ENCODE assay signal across 10 mouse cellular contexts in genomic region chr17:28931436-28932211, GRCm38 (mm10). TPM values are rescaled to one million over a fixed set of nuclear protein-coding genes. Genes with fewer than 3 reads are reported as not detected.
DNase-seq lines count a peak whose midpoint lies in the region; ATAC-seq and TF ChIP-seq lines count a peak whose summit lies in the region.
"Had no signal": no experiment of that assay in that cellular context is flagged by ENCODE, and none has a peak within 500 bp of the region (broad histone marks: within the 10 kb centered on the region; RNA-seq: fewer than 3 reads in every experiment).

No protein-coding gene starts in this region.

- H3K27me3 ChIP-seq in heart, embryonic 15.5 days: no peaks in the 10 kb centered on the region
- H3K27me3 ChIP-seq in midbrain, embryonic 11.5 days (ENCODE audit: control insufficient read depth, insufficient read depth, low read length): no peaks in the 10 kb centered on the region
- no peaks in the 10 kb centered on the region for H3K27me3 ChIP-seq in midbrain, embryonic 13.5 days
- H3K27me3 ChIP-seq in intestine, embryonic 14.5 days (replicated peaks; ENCODE audit: control insufficient read depth, insufficient read depth, low read length): no peaks in the 10 kb centered on the region
- no peaks in the 10 kb centered on the region for H3K27me3 ChIP-seq in stomach, postnatal 0 days (ENCODE audit: control insufficient read depth, insufficient read depth, low read length)

- H3K4me2 ChIP-seq in heart, embryonic 15.5 days: no peak overlapping the region
- H3K4me2 ChIP-seq in midbrain, embryonic 11.5 days: no peak overlapping the region
- no peak overlapping the region for H3K4me2 ChIP-seq in midbrain, embryonic 13.5 days (replicated peaks)
- no peak overlapping the region for H3K4me2 ChIP-seq in intestine, embryonic 14.5 days (ENCODE audit: low read length)
- H3K4me2 ChIP-seq in stomach, postnatal 0 days (replicated peaks; ENCODE audit: low read depth): no peak overlapping the region

- intact Hi-C loops in heart, postnatal 14 days (cut with DNase I): no loop called here

- TF ChIP-seq CTCF in stomach, postnatal 0 days (IDR thresholded peaks at IDR 0.05; ENCODE audit: low read depth): no peak

- no peak for DNase-seq in heart, postnatal 14 days
- DNase-seq in midbrain, embryonic 11.5 days (ENCODE audit: low spot score, missing footprints): peak; percentile 78
- DNase-seq in intestine, embryonic 14.5 days (ENCODE audit: low spot score): no peak
- no peak for DNase-seq in stomach, postnatal 0 days (ENCODE audit: low spot score)
- no peak for DNase-seq in urinary bladder, adult 18-20 months (ENCODE audit: low spot score in 2 of 2)
- DNase-seq in left cerebral cortex, adult 18-20 months (ENCODE audit: low spot score in 2 of 2): no peak

- H3K4me1 ChIP-seq in heart, embryonic 15.5 days (replicated peaks): peaks cover 19% of the 10 kb centered on the region
- 0 out of 2 replicates have a peak, but pooled peaks cover 3% of the 10 kb centered on the region for H3K4me1 ChIP-seq in midbrain, embryonic 11.5 days (ENCODE audit: control insufficient read depth, insufficient read depth, low read length)
- peaks cover 9% of the 10 kb centered on the region for H3K4me1 ChIP-seq in midbrain, embryonic 13.5 days (replicated peaks)
- peaks cover 15% of the 10 kb centered on the region; the same call in 1 of the 2 replicates for H3K4me1 ChIP-seq in intestine, embryonic 14.5 days (replicated peaks; ENCODE audit: control insufficient read depth, insufficient read depth, low read length)
- H3K4me1 ChIP-seq in stomach, postnatal 0 days (replicated peaks; ENCODE audit: control insufficient read depth, insufficient read depth): peaks cover 6% of the 10 kb centered on the region; the same call in 1 of the 2 replicates

- TF ChIP-seq EP300 in stomach, postnatal 0 days (optimal IDR thresholded peaks at IDR 0.05): no peak

- H3K27ac ChIP-seq in heart, embryonic 15.5 days: peak overlapping the region; percentile 90
- no peak overlapping the region for H3K27ac ChIP-seq in midbrain, embryonic 11.5 days (ENCODE audit: low read depth, low read length)
- H3K27ac ChIP-seq in midbrain, embryonic 13.5 days: no peak overlapping the region
- H3K27ac ChIP-seq in intestine, embryonic 14.5 days (ENCODE audit: low read depth): peak overlapping the region; percentile 90
- H3K27ac ChIP-seq in stomach, postnatal 0 days (replicated peaks): peak overlapping the region; percentile 88

- ATAC-seq in heart, embryonic 15.5 days (replicated peaks; ENCODE audit: insufficient number of reproducible peaks, insufficient read depth, low FRiP score, low read depth): no peak
- no peak for ATAC-seq in midbrain, embryonic 11.5 days (ENCODE audit: low FRiP score)
- no peak for ATAC-seq in midbrain, embryonic 13.5 days
- ATAC-seq in intestine, embryonic 14.5 days (replicated peaks; ENCODE audit: low FRiP score, low TSS enrichment, low read depth): no peak
- ATAC-seq in stomach, postnatal 0 days (ENCODE audit: low FRiP score, low TSS enrichment): peak; percentile 40

- no peaks in the 10 kb centered on the region for H3K36me3 ChIP-seq in heart, embryonic 15.5 days
- no peaks in the 10 kb centered on the region for H3K36me3 ChIP-seq in midbrain, embryonic 11.5 days (ENCODE audit: control insufficient read depth, insufficient read depth, low read length)
- H3K36me3 ChIP-seq in midbrain, embryonic 13.5 days: no peaks in the 10 kb centered on the region
- H3K36me3 ChIP-seq in intestine, embryonic 14.5 days (ENCODE audit: control insufficient read depth, insufficient read depth, low read length): no peaks in the 10 kb centered on the region
- no peaks in the 10 kb centered on the region for H3K36me3 ChIP-seq in stomach, postnatal 0 days (ENCODE audit: control insufficient read depth, insufficient read depth, low read length)

- H3K9ac ChIP-seq in heart, embryonic 15.5 days: no peak overlapping the region
- H3K9ac ChIP-seq in midbrain, embryonic 11.5 days (ENCODE audit: low read length): no peak overlapping the region
- H3K9ac ChIP-seq in midbrain, embryonic 13.5 days (replicated peaks): no peak overlapping the region
- no peak overlapping the region for H3K9ac ChIP-seq in intestine, embryonic 14.5 days (ENCODE audit: low read length)
- no peak overlapping the region for H3K9ac ChIP-seq in stomach, postnatal 0 days (ENCODE audit: low read length)
- H3K9ac ChIP-seq: hindbrain, embryonic 14.5 days had no signal

- H3K4me3 ChIP-seq in heart, embryonic 15.5 days: no peak overlapping the region
- no peak overlapping the region for H3K4me3 ChIP-seq in midbrain, embryonic 11.5 days (ENCODE audit: low read depth, low read length)
- H3K4me3 ChIP-seq in midbrain, embryonic 13.5 days (replicated peaks): no peak overlapping the region
- H3K4me3 ChIP-seq in intestine, embryonic 14.5 days (ENCODE audit: low read depth, low read length): no peak overlapping the region
- H3K4me3 ChIP-seq in stomach, postnatal 0 days (ENCODE audit: low read depth, low read length): no peak overlapping the region

- 85% methylated on average over 18 of the region's 18 CpGs for WGBS in heart, embryonic 15.5 days
- WGBS in midbrain, embryonic 11.5 days: 90% methylated on average over 18 of the region's 18 CpGs
- 91% methylated on average over 18 of the region's 18 CpGs for WGBS in midbrain, embryonic 13.5 days
- 87% methylated on average over 18 of the region's 18 CpGs for WGBS in intestine, embryonic 14.5 days
- 76% methylated on average over 18 of the region's 18 CpGs for WGBS in stomach, postnatal 0 days

- no peaks in the 10 kb centered on the region for H3K9me3 ChIP-seq in heart, embryonic 15.5 days (replicated peaks)
- no peaks in the 10 kb centered on the region for H3K9me3 ChIP-seq in midbrain, embryonic 11.5 days (ENCODE audit: control insufficient read depth, low read length)
- H3K9me3 ChIP-seq in midbrain, embryonic 13.5 days: no peaks in the 10 kb centered on the region
- no peaks in the 10 kb centered on the region for H3K9me3 ChIP-seq in intestine, embryonic 14.5 days (ENCODE audit: control insufficient read depth, low read length)
- H3K9me3 ChIP-seq in stomach, postnatal 0 days (ENCODE audit: control insufficient read depth, low read length): no peaks in the 10 kb centered on the region

RNA-seq across cellular contexts. Expression of gene Pxt1, which starts 12.0 kb away (rescaled TPM):
- 0.18 TPM in 1 of 2 replicates, not detected in the other for polyA plus RNA-seq in heart, embryonic 15.5 days (2015; fragmentation: Nextera tagmentation; extraction: Ambion mirVana)
- under 1 TPM; 0.36 to 0.44 TPM for total RNA-seq in heart, postnatal 14 days (2021)
- not detected in 2 replicates for polyA plus RNA-seq in midbrain, embryonic 11.5 days (2014; fragmentation: Nextera tagmentation; extraction: Ambion mirVana)
- polyA plus RNA-seq in midbrain, embryonic 13.5 days (2015; fragmentation: Nextera tagmentation; extraction: Ambion mirVana): not detected in 2 replicates
- polyA plus RNA-seq in intestine, embryonic 14.5 days (2014; fragmentation: Nextera tagmentation; extraction: Ambion mirVana): not detected in 2 replicates
- 0.18 TPM in 1 of 2 replicates, not detected in the other for polyA plus RNA-seq in stomach, postnatal 0 days (2015; fragmentation: Nextera tagmentation; extraction: Ambion mirVana)
- not detected for total RNA-seq in left cerebral cortex, adult 18-20 months (2021)
- polyA plus RNA-seq: hindbrain, embryonic 14.5 days; limb, embryonic 11.5 days had no signal

RNA-seq across cellular contexts. Expression of gene 4930539E08Rik, which starts 16.5 kb away (rescaled TPM):
- polyA plus RNA-seq in heart, embryonic 15.5 days (2015; fragmentation: Nextera tagmentation; extraction: Ambion mirVana): 0.04 and 0.30 TPM in 2 replicates
- under 1 TPM; 0.07 TPM for total RNA-seq in heart, postnatal 14 days (2021)
- polyA plus RNA-seq in midbrain, embryonic 11.5 days (2014; fragmentation: Nextera tagmentation; extraction: Ambion mirVana): 0.10 TPM in 1 of 2 replicates, not detected in the other
- polyA plus RNA-seq in midbrain, embryonic 13.5 days (2015; fragmentation: Nextera tagmentation; extraction: Ambion mirVana): 0.44 and 1.1 TPM in 2 replicates
- polyA plus RNA-seq in intestine, embryonic 14.5 days (2014; fragmentation: Nextera tagmentation; extraction: Ambion mirVana): 3.6 and 4.5 TPM in 2 replicates
- 1.2 and 2.2 TPM in 2 replicates for polyA plus RNA-seq in stomach, postnatal 0 days (2015; fragmentation: Nextera tagmentation; extraction: Ambion mirVana)
- total RNA-seq in left cerebral cortex, adult 18-20 months (2021): 10 to 100 TPM in 1 of 2 experiments, 1 to 10 TPM in 1; 8.6 to 10.7 TPM

RNA-seq across cellular contexts. Expression of gene Kctd20, which starts 20.1 kb away (rescaled TPM):
- 51.0 and 59.3 TPM in 2 replicates for polyA plus RNA-seq in heart, embryonic 15.5 days (2015; fragmentation: Nextera tagmentation; extraction: Ambion mirVana)
- total RNA-seq in heart, postnatal 14 days (2021): 10 to 100 TPM; 59.5 to 62.6 TPM
- polyA plus RNA-seq in midbrain, embryonic 11.5 days (2014; fragmentation: Nextera tagmentation; extraction: Ambion mirVana): 92.4 and 97.4 TPM in 2 replicates
- 97.3 and 97.9 TPM in 2 replicates for polyA plus RNA-seq in midbrain, embryonic 13.5 days (2015; fragmentation: Nextera tagmentation; extraction: Ambion mirVana)
- polyA plus RNA-seq in intestine, embryonic 14.5 days (2014; fragmentation: Nextera tagmentation; extraction: Ambion mirVana): 72.6 and 82.4 TPM in 2 replicates
- polyA plus RNA-seq in stomach, postnatal 0 days (2015; fragmentation: Nextera tagmentation; extraction: Ambion mirVana): 37.6 and 38.3 TPM in 2 replicates
- total RNA-seq in left cerebral cortex, adult 18-20 months (2021): 10 to 100 TPM; 67.7 to 71.2 TPM

Comparison
In these comparisons a context has a peak if more than half of its experiments do, and no peak if none do; other contexts are left out.
1. H3K27ac ChIP-seq: peak in heart, embryonic 15.5 days (single experiment), intestine, embryonic 14.5 days (single experiment) and stomach, postnatal 0 days (single experiment); none in midbrain, embryonic 11.5 days (single experiment) and midbrain, embryonic 13.5 days (single experiment).